Mouse (Mus musculus) layer of hippocampus, adult 11-12 months (tissue): Measurements from ENCODE around the gene Fam129c.
A peak's percentile ranks its signal among the peaks of the same experiment; 100 is the strongest.

Source experiments
- DNase-seq: peaks from one replicate; pipeline ENCODE4 v3.0.0; 2022; ENCODE audit warnings: low spot score

Gene Fam129c

DNA sequence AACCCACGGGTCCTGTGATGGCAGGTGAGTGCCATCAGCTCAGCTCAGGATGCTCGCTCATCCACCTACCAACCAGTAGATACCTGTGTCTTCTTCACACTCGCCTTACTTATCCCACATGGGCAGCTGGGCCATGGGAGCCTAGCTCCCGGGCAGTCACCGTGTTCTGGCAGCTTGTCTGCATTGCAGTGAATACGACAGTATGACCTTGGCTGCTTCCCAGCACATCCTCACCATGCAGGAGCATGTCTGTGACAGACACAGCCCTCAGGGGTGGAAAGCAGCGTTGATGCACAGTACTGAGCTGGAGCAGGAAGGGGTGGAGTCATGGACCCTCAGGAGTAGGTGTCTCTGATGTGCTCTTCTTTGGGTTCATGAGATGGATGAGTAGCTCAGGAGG is 23.0 kb upstream of the Fam129c start:
- DNase-seq, result no peak

DNA sequence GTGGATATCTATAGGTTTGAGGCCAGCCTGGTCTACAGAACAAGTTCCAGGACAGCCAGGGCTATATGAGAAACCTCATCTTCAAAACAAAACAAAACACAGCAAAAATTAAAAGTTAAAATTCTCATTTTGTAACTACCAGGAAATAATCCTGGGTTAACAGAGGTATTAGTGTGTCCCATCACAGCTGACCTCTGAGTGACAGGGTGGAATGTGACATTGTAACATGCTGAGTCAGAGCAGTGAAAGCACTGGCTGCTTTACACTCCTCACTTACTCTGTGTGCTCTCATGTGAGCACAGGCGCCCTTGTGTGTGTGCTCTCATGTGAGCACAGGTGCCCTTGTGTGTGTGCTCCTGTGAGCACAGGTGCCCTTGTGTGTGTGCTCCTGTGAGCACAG is 22.4 kb upstream of the Fam129c start:
- no peak for DNase-seq

DNA sequence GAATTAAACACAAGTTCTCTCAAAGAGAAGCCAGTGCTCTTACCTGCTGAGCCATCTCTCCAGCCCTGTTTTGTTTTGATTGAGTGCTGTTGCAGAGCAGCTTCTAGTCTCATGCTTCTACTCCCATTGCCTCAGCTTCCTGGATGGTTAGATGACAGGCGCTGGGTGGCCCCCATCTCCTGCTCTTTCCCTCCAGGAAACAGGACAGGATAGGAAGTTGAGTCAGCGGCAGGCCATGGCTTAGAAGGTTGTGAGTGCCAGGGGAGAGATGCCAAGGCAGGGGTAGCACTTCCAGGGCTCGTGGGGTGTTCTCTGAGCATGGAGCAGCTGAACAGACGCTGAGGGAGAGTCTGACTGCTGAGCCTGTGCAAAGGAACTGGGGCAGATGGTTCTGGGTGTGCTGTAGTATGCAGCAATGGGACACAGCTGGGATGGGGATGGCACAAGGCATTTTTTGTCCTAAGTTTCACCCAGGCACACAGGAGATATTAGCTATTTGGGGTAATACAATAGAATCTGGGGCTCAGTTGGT is 19.5 kb upstream of the Fam129c start:
- peak; percentile 56 for DNase-seq

DNA sequence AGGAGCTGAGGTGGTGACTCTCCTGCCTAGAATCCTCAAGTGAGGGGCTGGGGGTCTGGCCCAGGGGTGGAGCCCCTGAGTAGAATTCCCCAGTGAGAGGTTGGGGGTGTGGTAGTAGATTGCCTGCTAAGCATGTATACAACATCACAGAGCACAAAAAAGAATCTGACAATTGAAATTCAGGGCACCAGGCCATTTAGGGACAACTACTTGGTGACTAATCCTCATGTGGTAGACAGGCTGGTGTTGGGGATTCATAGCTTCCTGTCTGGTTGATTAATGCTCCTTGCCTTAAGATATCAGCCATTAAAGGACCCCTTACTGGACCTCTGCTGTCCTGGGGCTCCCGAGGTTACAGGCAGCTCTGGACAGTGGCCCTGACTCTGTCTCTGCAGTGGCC is 18.4 kb upstream of the Fam129c start:
- no peak for DNase-seq

DNA sequence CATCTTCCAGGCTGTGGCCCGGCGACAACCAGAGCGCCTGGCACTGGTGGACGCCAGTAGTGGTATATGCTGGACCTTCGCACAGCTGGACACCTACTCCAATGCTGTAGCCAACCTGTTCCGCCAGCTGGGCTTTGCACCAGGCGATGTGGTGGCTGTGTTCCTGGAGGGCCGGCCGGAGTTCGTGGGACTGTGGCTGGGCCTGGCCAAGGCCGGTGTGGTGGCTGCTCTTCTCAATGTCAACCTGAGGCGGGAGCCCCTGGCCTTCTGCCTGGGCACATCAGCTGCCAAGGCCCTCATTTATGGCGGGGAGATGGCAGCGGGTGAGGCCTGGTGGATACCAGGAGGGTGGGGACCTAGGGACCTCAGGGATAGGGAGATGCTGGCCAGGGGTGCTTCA is 18.0 kb upstream of the Fam129c start:
- no peak for DNase-seq

DNA sequence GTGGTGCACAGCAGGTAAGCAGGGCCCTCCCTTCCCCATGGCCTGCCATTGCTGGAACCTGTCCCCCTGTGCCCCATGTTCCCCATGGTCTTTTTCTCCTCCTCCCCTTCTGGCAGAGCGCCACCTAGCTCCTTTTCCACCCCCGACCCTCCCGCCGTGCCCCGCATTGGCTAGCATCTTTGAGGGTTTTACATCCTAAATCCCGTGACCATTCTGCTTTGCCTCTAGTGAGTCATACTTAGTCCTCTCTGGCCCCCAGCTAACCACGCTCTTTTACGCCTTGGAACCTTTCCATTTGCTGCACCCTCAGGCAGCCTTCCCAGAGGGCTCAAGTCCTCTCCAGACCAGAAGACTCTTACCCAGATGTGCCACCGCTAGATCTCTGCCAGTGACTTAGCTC is 17.2 kb upstream of the Fam129c start:
- no peak for DNase-seq

DNA sequence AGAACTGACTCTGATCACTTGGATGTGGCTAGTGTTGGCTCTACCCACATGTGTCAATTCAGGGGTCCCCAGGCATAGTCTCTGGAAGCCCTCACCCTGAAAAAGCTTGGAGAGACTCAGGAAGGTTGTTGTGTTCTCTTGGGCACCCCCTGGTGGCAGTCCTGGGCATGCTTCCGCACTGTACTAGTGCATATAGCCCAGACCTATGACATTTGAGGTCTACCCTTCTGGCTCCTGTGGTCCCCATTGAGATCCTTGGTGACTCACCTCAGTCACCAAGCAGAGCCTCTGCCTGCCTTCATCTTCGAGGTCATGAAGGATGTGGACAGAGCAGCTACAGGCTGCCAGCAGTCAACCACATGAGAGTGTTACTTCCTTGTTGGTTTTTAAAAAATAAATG is 10.6 kb upstream of the Fam129c start:
- no peak for DNase-seq

DNA sequence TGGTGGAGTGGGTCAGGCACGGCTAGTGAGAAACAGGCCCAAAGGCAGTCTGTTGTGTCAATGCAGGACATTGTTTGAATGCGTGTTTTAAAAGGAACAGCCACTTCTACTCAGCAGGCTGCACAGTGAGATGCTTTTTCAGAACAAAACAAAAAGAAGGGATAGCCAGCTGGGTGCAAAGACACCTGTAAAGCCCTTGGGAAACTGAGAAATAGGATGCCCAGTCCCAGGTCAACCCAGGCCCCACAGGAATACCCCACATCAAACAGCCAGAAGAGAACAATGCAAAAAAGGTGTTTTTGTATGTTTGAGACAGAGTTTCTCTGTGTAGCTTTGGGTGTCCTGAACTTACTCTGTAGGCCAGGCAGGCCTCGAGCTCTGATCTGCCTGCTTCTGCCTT is 8.7 kb upstream of the Fam129c start:
- DNase-seq, result no peak

DNA sequence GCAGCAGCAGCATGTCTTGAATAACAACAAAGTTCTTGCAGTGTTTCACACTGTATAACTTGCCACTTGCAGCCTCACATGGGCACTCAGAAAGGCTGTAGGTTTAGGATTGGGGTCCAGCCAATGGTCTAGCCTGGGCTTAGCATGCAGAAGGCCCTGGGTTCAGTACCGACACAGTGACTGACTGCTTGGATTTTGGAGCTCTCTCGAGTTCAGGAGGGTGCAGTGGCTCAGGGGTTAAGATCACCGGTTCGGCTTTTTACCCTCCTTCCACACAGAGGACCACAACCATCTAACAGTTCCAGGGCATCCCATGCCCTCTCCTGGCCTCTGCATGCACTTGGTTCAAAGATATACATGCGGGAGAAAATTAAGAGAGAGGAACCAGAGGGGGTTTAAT is 6.4 kb upstream of the Fam129c start:
- no peak for DNase-seq

DNA sequence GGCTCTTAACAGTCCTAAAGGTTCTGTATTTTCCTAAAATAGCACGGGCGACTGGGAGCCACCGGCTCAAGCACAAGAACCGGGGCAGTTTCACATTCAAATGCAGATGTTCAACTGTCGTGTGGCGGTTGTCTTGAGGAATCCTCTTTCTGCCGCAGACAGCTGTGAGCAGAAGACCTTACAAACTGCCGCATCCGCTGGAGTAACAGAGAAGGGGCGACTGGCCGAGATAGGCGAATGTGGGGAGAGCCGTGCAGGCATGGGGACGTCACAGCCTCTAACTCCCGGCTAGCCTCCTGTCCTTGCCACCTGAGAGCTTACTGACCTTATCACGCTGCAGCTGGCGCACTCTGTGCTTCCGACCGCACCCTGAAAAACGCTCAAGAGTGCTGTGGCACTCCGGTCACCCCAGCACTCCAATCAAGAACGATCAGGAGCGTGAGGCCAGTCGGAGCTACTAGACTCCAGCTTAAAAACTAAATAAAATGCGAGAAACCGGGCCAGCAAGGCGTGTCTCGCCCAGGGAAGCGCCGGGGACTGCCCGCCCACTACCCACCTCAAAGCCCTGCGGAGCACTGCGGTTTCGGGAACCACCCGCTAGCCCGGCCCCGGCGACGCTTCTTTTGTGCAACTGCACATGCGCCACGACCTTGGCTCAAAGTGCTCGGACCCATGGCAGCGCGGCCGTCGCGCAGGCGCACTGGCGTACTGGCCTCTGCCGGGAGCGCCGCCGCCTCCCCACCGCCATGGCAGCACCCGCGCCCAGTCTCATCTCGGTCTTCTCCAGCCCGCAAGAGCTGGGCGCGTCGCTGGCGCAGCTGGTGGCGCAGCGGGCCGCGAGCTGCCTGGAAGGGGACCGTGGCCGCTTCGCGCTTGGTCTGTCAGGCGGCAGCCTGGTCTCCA is 5.7 kb upstream of the Fam129c start, which contains the start of gene Pgls:
Gene Pgls, plus strand, starts transcription at position 706 of the 903 bp plus-strand sequence.
- peak; percentile 96 for DNase-seq

DNA sequence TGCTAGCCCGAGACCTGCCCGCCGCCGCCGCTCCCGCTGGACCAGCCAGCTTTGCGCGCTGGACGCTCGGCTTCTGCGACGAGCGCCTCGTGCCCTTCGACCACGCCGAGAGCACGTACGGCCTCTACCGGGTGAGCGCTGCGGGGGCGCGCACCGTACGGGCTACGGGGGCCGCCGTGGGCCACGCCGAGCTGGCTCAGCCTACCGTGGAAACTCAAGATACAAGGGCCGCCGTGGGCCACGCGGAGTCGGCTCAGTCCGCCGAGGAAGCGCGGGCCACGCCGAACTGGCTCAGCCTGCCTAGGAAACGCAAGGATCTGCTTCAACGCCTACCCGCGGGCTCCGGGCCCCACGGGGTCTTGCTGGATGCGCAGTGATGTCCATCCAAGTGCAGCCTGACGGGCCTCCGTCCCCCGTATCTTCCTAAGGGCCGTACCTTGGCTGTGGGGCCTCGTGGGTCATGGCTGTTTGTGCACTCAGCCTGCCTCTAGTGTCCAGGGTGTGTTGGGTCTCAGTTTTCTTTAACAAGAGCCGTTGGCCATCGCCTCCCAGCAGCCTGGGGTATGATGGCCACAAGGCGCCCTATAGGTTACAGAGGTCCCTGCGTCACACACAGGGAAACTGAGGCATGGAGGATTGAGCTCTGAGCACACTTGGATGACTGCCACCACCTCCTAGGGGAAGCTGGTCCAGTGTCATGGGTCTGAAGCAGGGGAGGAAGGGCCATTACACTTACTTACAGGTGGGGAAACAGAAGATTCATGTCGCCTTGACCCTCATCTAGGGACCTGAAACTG is 4.9 kb upstream of the Fam129c start:
- DNase-seq, result peak; percentile 89

DNA sequence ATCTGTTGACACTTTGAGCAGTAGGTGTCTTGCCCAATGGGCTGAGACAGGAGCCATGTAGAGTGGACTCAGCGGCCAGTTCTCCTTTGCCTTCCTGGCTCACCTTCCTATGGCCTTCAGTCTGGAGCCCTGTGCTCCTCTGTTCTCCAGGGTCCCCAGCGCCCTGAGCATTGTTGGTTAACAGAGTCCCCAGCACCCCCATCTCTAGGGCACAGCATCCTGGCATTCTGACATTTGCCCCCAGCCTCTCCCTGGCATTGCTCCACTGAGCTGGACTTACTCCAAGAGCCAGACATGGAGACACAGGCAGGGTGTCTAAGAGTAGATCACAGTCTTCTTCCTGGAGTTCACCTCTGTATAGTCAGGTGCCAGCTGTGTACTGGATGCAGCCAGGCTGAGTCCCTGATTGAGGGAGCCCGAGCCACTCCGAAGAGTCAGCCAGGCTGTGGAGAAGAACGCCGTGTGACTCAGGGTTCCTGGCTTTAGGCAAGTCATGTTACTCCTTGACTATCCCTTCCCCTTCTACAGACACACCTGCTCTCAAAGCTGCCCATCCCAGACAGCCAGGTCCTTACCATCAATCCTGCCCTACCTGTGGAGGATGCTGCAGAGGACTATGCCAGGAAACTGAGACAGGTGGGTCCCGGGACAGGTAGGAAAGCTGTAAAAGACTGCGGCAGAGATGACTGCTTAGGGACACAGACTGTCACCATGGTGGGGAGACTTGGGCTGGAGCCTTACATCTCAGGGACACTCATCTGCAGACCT is 3.7 kb upstream of the Fam129c start:
- DNase-seq, result no peak

DNA sequence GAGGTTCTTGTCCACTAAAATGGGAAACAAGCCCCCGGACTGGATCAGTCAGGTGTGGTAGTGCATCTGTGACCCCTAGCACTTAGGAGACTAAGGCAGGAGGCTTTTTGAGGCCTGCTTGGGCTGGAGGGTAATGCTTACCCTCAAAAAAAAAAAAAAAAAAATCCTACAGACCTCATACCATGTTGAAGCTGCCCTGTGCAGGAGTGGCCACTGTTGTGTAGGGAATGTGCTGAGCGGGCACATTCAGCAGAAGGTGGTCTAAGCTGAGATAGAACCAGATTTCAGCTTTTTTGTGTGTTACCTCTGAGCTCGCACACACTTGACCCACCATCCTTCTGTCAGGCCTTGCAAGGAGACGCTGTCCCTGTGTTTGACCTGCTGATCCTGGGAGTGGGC is 3.1 kb upstream of the Fam129c start:
- DNase-seq, result no peak

DNA sequence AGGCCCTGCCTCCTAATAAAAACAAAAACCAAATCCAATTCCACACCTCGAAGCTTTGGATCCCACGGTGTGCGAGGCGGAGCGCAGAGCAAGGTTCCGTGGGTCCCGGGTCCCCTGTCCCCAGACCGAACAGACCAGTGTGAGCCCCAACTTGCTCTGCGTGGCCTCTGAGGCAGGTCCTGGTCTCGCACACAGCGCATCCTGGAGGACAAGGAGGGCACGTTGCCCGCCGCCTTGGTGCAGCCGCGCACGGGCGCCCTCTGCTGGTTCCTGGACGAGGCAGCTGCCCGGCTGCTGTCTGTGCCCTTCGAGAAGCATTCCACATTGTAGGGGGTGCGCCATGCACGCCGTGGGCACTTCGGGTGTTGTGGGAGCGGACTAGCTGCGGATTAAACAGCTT is 1.6 kb upstream of the Fam129c start:
- DNase-seq, result peak; percentile 91

DNA sequence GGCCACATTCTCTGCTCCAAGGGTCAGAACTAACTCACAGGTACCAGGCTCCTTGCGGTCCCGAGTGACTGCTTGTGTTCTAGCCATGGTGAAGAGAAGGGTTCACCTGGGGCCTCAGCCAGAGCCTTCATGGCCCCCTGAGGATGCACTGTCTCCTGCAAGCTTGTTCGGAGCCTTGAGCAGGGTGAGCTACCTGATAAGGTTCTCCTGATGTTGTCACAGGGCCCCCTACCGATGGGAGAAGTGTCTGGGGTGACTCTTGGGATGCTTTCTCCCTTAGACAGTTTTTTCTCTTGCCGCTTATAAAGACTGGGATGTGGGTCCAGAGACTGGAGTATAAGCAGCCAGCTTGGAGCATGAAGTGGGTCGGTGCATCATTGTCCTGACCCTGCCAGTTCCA is 1.1 kb upstream of the Fam129c start:
- DNase-seq, result no peak

DNA sequence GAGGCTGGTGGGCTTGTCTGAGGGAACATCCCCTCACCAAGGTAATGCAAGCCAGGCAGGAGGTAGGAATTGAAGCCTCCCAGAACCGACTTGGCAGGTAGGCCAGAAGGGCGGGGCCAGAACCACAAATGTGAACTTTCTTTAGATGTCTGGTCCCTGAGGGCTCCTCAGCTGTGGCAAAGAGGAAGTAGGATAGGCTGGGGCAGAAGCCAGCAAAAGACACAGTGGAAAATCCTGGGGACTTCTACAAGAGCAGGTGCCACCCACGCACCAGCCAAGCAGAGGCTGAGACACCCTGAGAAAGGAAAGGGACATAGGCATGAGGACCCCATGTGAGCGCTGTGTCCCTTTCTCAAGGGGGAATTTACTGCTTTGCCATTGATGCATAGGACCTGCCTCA is 650 bp upstream of the Fam129c start:
- DNase-seq, result no peak

DNA sequence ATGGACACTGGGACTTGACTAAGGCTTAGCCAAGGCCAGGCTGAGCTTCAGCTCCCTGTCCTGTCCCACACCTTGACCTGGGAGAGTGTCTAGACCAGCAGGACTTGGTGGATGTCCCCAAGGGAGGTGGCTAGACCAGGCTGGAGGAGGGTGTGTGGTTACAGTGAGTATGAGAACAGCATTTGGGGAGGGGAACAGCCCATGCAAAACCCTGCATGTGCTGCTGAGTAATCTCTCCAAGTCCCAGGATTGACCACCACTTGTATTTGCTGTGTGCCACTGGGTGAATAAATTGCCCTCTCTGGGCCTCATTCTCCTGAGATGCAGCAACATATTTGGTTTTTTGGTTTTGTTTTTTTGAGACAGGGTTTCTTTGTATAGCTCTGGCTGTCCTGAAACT is 927 bp downstream of the Fam129c start:
- DNase-seq, result no peak

DNA sequence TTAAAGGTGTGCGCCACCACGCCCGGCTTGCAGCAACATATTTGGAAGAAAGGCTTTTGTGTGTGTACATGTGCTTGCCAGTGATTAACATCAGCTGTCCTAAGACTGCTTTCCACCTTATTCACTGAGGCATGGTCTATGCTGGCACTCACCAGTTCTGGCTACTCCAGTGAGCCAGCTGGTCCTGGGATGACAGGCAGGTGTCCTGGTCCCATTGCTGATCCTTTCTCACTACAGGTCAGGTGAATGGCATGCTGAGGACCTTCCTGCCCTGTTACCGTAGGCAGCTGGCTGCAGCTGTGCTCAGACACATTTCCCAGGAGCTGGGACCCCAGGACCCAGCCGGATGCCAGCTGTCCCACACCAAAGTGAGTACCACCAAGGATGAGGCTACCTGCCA is 1.4 kb downstream of the Fam129c start:
- no peak for DNase-seq

DNA sequence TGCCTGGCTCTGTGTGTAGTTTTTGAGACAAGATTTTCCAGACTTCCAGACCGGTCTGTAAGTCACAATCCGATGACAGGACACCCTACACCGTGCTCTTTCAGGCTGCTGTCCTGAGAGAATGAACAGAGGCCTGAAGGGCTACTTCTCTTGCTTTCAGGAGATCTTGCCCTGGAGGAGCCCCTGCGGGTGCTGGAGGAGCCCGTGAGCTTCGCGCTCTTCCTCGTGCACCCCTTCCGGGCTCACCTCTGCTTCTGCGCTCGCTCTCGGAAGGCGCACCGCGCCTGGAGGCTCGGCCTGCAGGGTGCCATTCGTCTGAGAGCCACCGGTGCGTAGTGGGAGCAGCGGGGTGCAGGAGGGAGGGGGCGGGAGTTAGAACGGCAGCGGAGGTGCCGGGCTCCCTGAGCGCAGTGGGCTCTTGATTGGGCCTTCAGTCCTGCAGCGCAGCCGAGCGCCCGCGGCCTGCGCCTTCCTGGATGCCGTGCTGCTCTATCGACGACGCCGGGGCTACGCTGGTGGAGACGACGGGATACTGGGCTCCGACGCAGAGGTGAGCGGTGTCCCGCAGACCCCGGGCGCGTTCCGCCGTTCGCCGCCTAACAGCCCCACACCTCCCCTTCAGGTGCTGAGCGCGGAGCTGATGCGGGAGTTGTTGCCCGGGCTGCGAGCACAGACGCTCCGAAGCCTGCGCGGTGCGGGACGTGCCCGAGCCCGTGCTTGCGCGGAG is 4.7 kb downstream of the Fam129c start:
- no peak for DNase-seq

DNA sequence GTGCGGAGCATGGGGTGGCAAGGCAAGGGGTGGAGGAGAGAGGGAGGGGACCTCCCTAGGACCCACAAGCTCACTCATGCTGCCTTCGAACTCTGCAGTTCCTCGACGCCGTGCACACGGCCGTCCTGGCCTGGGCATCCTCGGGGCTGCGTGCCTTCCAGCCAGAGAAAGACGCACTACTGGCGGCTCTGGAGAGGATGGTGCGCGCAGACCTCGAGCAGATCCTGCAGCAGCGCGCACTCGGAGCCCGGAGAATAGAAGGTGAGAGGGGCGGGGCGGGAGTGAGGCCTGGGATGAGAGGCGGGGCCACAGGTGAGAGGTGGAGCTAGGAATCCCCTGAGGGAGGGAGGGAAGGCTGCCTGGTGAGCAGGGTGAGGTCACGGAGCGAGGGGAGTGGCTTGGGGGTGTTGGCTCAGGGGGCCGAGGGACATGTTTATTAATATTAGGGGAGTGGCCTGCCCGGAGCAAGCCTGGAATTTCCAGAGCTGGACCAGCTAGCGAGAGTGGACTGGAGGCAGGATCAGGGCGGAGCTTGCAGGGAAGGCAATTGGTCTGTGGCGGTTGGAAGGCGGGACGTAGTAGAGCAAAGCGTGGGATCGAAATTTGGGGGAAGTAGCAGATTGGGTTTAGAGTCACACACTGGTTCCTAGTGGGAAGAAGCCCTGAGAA is 5.4 kb downstream of the Fam129c start:
- DNase-seq, result no peak

DNA sequence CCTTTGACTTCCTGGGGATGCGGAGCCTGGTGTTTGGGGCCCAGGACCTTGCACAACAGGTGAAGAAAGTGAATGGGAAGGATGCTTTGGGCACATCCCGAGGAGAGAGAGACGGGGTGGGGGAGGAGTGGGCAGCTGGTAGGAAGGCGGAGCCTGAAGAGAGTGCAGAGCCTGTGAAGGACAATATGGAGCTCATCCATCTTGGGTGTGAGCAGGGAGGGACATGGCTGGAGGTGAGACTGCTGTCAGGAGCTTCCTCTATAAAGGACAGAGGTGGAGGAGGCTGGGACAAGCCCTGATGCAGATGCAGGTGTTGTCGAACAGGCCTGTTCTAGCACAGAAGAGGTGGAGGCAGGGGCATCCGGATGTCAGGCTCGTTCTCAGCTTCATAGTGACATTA is 6.6 kb downstream of the Fam129c start:
- DNase-seq, result no peak
